Mouse (Mus musculus): ENCODE data around the gene Fam83b.

The Fam83b gene

GRCm38 (mm10) chr9:76518665-76519064, 48.3 kb downstream of the Fam83b start:
- DNase-seq = no peak

GRCm38 (mm10) chr9:76505650-76506049, 61.3 kb downstream of the Fam83b start:
- DNase-seq = no peak

- DNase-seq = no peak
These were observed 77.2 kb downstream of the Fam83b start for GRCm38 (mm10) chr9:76489737-76490136.

- no peak for DNase-seq
These were observed 86.8 kb downstream of the Fam83b start for GRCm38 (mm10) chr9:76480088-76480487.

- DNase-seq = no peak
These were observed 97.4 kb downstream of the Fam83b start for GRCm38 (mm10) chr9:76469500-76469899.

GRCm38 (mm10) chr9:76461547-76461946, 105.4 kb downstream of the Fam83b start:
- DNase-seq = peak in 1 of 2 experiments; percentile 2

- no peak for DNase-seq
These were observed 111.2 kb downstream of the Fam83b start for GRCm38 (mm10) chr9:76455703-76456102.
